Mouse (Mus musculus) embryo, embryonic 11 days (tissue): ENCODE data around the gene Csnk1g2.
"Not testable (repeated sequence)": the region's sequence is repeated elsewhere in the genome, so short reads cannot be mapped to it uniquely, and the experiment has no call there.

Source experiments
- DNase-seq: peaks from one replicate; pipeline ENCODE4 v3.0.0-alpha.2; 2015

Gene Csnk1g2

GRCm38 (mm10) chr10:80602698-80603325 is 19.8 kb upstream of the Csnk1g2 start, which contains the start of the genes Scamp4 and Adat3:
Gene Scamp4, plus strand, starts transcription at chr10:80602872.
Gene Adat3, plus strand, starts transcription at chr10:80602880.
- DNase-seq: peak; percentile 99

- DNase-seq: no peak
These were observed 19.3 kb upstream of the Csnk1g2 start for GRCm38 (mm10) chr10:80603364-80603763.

DNA sequence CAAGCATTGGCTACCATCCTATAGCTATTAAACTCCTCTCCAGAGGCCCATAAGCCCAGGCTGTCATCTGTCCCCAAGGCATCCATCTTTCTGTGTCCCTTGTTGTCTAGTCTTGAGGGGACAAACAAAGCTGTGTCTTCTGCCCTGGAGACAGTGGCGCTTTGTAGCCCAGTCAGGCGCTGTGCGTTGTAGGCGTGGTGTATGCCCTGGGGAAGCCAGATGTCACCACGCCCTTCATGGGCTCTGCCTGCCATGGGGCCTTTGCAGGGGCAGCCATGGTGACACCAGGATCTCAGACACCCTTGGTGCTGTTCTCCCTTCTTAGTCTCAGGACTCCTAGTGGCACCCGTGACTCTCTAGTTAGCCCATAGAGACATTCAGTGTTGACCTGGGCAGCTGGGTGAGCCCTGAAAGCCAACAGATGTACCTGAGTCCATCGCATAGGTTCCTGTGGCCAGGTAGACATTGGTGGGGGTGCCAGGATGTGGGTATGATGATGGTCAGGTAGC is 18.6 kb upstream of the Csnk1g2 start:
- no peak for DNase-seq

DNA sequence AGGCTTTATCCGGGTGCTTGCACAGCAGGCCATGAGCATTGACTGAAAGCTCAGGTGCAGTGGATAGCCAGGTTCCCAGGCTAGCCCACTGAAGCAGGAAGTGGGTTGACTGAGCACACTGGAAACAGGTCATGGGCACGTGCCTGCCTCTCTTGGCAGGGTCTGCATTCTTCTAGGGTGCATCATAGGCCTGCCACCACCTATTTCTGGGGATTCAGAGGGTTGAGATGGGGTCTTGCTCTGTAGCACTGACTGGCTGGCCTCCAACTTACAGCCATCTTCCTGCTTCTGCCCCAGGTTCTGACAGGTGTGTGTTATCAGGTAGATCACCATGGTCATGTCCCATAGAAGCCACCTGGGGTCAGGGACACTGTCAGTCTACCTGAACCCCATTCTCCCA is 17.6 kb upstream of the Csnk1g2 start:
- no peak for DNase-seq

DNA sequence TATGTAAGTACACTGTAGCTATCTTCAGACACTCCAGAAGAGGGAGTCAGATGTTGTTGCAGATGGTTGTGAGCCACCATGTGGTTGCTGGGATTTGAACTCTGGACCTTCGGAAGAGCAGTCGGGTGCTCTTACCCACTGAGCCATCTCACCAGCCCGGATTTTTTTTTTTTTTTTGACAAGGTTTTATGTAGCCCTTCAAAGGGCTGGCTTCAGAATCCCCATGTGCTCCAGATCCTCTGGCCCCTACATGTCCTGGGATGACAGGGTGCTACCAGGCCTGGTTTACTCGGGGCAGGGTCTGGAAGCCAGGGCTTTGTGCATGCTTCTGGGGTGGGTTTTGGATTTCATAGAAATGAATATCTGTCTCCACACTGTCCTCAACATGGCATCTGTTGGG is 16.9 kb upstream of the Csnk1g2 start, which contains the start of gene Gm49322:
Gm49322 (plus strand) TSS at position 301 of the 400 bp plus-strand sequence.
- not testable (repeated sequence) for DNase-seq

GRCm38 (mm10) chr10:80606306-80606705 is 16.3 kb upstream of the Csnk1g2 start:
- DNase-seq: no peak

DNA sequence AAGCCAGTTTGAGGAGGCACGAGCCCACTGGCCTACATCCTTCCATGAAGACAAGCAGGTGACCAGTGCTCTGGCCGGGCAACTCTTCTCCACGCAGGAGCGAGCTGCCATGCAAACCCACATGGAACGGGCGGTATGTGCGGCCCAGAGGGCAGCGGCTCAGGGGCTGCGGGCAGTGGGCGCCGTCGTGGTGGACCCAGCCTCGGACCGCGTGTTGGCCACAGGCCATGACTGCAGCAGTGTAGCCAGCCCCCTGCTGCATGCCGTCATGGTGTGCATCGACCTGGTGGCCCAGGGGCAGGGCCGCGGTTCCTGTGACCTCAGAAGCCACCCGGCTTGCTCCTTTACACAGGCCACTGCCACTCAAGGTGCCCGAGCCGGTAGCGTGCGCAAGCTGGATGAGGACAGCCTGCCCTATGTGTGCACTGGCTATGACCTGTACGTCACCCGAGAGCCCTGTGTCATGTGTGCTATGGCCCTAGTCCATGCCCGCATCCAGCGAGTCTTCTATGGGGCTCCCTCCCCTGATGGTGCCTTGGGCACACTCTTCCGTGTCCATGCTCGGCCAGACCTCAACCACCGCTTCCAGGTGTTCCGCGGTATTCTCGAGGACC is 15.8 kb upstream of the Csnk1g2 start:
- no peak for DNase-seq

GRCm38 (mm10) chr10:80608435-80608834 is 14.2 kb upstream of the Csnk1g2 start:
- DNase-seq: no peak

- no peak for DNase-seq
These were observed 13.2 kb upstream of the Csnk1g2 start for GRCm38 (mm10) chr10:80609269-80609924.

DNA sequence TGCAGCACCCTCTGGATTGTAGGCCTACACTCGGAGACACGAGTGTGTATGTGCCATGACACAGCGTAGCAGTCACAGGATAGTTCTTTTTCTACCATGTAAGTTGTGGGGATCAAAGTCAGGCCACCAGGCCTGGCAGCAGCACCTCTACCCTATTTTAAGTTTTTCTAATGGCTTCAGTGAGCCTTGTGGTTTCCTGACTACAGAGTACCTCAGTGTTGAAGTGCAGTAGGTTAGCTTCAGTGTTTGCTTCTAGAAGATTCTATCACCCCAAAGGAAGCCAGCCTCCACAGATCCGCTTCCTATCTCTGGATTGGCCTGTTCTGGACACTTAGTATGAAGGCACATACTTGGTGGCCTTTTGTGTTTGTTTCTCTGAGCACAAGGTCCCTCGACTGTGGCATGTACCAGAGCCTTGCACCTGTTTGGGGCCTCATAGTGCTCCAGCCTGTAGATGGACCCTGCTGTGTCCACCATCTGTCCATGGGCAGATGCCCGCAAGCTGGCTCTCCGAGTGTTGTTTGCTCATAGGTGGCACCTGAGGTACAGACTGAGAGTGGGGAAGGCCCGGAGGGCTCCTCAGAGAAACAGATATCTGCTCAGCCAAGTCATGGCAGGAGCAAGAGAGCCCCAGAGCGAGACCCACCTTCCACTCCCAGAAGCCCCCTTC is 12.4 kb upstream of the Csnk1g2 start:
- DNase-seq: no peak

- peak; percentile 61 for DNase-seq
These were observed 11.6 kb upstream of the Csnk1g2 start for GRCm38 (mm10) chr10:80611024-80611423.

DNA sequence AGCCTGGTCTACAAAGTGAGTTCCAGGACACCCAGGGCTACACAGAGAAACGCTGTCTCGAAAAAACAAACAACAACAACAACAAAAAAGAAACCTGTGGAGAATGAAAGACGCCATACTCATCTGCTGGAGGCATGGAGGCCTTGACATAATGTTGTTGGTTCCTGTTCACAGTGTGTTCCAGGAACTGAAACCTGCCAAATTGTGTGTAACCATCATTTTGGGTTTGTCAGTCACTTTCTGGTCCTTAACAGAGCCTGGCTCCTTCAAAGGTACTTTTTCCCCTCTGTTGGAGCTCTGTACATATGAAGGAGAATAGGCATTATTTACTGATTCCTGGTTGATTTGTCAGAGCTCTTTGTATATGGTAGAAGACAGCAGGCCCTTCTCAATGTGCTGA is 10.7 kb upstream of the Csnk1g2 start:
- DNase-seq: no peak

DNA sequence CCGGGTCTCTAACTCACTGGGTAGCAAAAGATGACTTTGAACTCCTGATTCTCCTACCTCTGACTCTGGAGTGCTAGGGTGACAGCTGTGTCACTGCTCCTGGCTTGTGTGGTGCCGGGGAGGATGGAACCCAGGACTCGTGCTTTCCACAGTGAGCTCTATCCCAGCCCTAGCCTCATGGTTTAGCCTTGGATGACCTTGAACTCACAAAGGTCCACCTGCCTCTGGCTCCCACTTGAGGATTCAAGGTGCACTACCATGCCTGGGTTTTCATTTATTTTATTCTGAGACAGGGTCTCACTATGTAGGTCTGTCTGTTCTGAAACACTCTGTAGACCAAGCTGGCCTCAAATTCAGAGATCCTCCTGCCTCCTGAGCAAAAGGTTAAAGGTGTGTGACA is 8.8 kb upstream of the Csnk1g2 start:
- DNase-seq: no peak

DNA sequence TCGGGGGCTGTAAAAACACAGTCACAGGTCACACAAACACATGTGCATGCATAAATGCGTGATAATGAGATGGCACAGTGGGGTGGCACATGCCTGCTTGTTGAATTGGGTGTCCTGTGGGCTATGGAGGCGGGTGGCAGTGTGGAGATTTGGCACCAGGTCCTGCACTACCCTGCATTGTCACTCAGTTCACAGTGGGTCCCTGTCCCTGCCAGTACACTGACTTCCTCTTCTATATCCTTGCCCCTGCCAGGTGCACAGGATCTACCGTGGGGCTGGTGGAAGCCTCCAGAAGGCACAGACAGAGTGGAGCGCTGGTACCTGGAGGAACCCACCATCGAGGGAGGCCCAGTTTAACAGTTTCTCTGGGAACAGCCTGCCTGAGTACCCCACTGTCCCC is 8.3 kb upstream of the Csnk1g2 start:
- DNase-seq: no peak

- DNase-seq: peak; percentile 8
These were observed 4.5 kb upstream of the Csnk1g2 start for GRCm38 (mm10) chr10:80618181-80618580.

- peak; percentile 29 for DNase-seq
These were observed 3.0 kb upstream of the Csnk1g2 start for GRCm38 (mm10) chr10:80619465-80620244.

DNA sequence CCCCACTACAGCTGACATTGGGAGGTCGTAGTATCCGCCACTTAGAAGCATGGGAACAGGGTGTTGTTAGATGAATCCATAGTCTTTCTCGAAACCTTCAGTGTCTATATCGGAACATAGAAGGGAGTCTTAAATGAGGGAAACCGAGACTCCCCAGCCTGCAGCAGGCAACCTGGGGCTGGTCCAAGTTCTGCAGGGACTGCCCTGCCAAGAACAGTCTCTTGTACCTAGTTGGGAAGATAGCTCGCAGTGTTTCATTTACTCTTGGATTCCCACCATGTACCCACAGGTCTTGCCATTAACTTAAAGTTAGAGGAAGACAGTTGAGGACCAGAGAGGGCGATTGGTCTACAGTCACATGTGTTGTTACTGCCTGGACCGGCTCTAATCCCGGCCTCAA is 2.3 kb upstream of the Csnk1g2 start:
- DNase-seq: no peak

DNA sequence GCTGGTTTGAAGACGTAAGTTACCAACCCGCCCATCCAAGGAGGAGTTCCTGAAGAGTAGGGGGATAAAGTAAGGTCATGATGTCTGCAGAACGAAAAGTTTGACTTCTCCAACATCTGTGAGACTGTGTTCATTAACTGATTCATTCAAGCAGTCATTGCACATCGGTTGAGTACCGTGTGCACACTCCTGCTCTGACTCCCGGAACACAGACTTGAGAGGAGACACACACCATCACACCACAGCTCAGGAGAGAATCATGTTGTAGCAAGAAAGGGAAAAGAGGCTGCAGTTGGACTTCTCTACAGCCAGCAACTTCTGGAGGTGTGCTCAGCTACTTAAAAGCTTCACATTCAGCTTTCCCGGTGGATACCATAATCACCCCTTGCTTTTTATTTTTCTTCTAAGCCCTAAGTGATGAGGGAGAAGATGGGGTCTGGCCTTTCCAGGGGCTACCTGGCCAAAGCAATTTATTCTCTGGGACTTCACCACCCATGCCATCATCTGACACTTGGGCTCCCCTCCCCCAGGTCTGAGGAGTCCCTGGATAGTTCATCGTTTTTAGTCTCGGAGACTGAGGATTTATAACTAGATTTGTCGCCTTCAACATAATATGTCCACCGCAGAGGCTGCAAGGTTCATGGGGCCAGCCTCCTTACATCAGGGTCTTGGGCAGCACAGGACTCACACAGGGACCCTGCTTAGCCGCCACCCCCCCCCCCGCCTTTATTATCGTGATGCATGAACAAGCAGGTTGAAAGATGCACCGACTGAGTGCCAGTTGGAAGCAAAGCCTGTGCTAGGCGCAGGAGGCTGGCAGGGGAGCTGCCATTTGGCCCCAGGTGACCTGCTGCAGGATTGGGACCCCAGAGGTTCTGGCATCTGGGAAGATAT is 1.6 kb upstream of the Csnk1g2 start:
- DNase-seq: peak; percentile 20

GRCm38 (mm10) chr10:80621690-80621939 is 1.0 kb upstream of the Csnk1g2 start:
- DNase-seq: no peak

GRCm38 (mm10) chr10:80621940-80622660 is 538 bp upstream of the Csnk1g2 start:
- peak; percentile 100 for DNase-seq
